Mouse (Mus musculus) C2C12 (cell line): Measurements from ENCODE around the gene Rnase1. TPM values are rescaled to one million over a fixed set of nuclear protein-coding genes. Genes with fewer than 3 reads are reported as not detected.
"Not testable (repeated sequence)": the region's sequence is repeated elsewhere in the genome, so short reads cannot be mapped to it uniquely, and the experiment has no call there.

Source experiments
- H3K27me3 ChIP-seq: one replicate; pipeline ENCODE4 v1.6.1; 2011; ENCODE audit not compliant: control insufficient read depth, insufficient read depth, insufficient read length
- H3K36me3 ChIP-seq: one replicate; pipeline ENCODE4 v1.6.1; 2011; ENCODE audit not compliant: control insufficient read depth, insufficient read depth
- H3K4me3 ChIP-seq: one replicate; pipeline ENCODE4 v1.5.1; 2011; ENCODE audit warnings: mild to moderate bottlenecking, control low read depth; ENCODE audit not compliant: poor library complexity, insufficient read depth, severe bottlenecking
- H3K79me2 ChIP-seq: one replicate; pipeline ENCODE4 v1.6.1; 2011; ENCODE audit not compliant: control insufficient read depth, insufficient read depth
- H3K79me3 ChIP-seq: one replicate; pipeline ENCODE4 v1.6.1; 2011; ENCODE audit warnings: low read depth, control low read depth
- H3ac ChIP-seq: one replicate; pipeline ENCODE3; 2011; ENCODE audit warnings: low read depth; ENCODE audit not compliant: control insufficient read depth, insufficient read length
- CEBPB ChIP-seq: IDR thresholded peaks from one replicate; pipeline ENCODE4 v1.6.1; 2011; ENCODE audit warnings: low read depth, mild to moderate bottlenecking, control low read depth, moderate library complexity
- CTCF ChIP-seq: IDR thresholded peaks from one replicate; pipeline ENCODE4 v1.5.1; 2011; ENCODE audit not compliant: control insufficient read depth, insufficient read depth, insufficient read length
- FOSL1 ChIP-seq: IDR thresholded peaks from one replicate; pipeline ENCODE4 v1.8.0; 2011; ENCODE audit warnings: mild to moderate bottlenecking, low read length; ENCODE audit not compliant: poor library complexity, insufficient read depth, severe bottlenecking
- MAX ChIP-seq: IDR thresholded peaks from one replicate; pipeline ENCODE4 v1.6.1; 2011; ENCODE audit warnings: mild to moderate bottlenecking, control low read depth
- MYOD1 ChIP-seq: IDR thresholded peaks from one replicate; pipeline ENCODE4 v1.6.1; 2011; ENCODE audit warnings: low read depth; ENCODE audit not compliant: control insufficient read depth, insufficient read length
- MYOG ChIP-seq: IDR thresholded peaks from one replicate; pipeline ENCODE4 v1.6.1; 2011; ENCODE audit not compliant: control insufficient read depth, insufficient read length; ENCODE audit errors: extremely low read depth
- USF1 ChIP-seq: IDR thresholded peaks from one replicate; pipeline ENCODE4 v1.6.1; 2011; ENCODE audit warnings: low read depth, mild to moderate bottlenecking, control low read depth, moderate library complexity
- polyA plus RNA-seq: library from polyadenylated mRNA; unstranded; fragments of >200 nt; fragmentation: generic; extraction: Trizol; gene quantifications from one replicate; pipeline ENCODE4 v1.2.1, GENCODE M21; 2012; ENCODE audit warnings: missing spikeins

The Rnase1 gene
- polyA plus RNA-seq, 1 experiment, result not detected

GRCm38 (mm10) chr14:51103217-51103616, 43.4 kb downstream of the Rnase1 start:
- H3K36me3 ChIP-seq, result no peaks in the 10 kb centered on the region
- H3K79me3 ChIP-seq, result no peaks in the 10 kb centered on the region
- TF ChIP-seq FOSL1, result no peak
- TF ChIP-seq CEBPB, result no peak
- TF ChIP-seq USF1, result no peak
- TF ChIP-seq CTCF, result no peak
- no peak for TF ChIP-seq MAX
- TF ChIP-seq MYOD1, result no peak
- no peak for TF ChIP-seq MYOG
- no peaks in the 10 kb centered on the region for H3K79me2 ChIP-seq
- H3K27me3 ChIP-seq, result no peaks in the 10 kb centered on the region
- no peak overlapping the region for H3ac ChIP-seq
- H3K4me3 ChIP-seq, result no peak overlapping the region

DNA sequence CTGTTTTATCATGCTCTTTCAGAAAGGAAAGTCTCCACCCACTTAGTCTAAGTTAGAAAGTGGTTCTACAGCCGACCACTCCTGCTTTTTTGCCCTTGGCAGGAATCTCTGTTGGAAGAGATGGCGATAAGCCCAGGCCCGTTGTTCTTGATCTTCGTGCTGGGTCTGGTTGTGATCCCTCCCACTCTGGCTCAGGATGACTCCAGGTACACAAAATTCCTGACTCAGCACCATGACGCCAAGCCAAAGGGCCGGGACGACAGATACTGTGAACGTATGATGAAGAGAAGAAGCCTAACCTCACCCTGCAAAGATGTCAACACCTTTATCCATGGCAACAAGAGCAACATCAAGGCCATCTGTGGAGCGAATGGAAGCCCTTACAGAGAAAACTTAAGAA, 45.3 kb downstream of the Rnase1 start:
- Histone ChIP-seq H3K79me2 (no peaks in the 10 kb centered on the region), H3K36me3 (no peaks in the 10 kb centered on the region), H3K4me3 (no peak overlapping the region), H3ac (no peak overlapping the region), H3K79me3 (no peaks in the 10 kb centered on the region), H3K27me3 (no peaks in the 10 kb centered on the region)
- TF ChIP-seq CEBPB, result no peak
- TF ChIP-seq MYOG, result no peak
- TF ChIP-seq CTCF, result no peak
- TF ChIP-seq MYOD1, result no peak
- no peak for TF ChIP-seq USF1
- TF ChIP-seq MAX, result no peak

DNA sequence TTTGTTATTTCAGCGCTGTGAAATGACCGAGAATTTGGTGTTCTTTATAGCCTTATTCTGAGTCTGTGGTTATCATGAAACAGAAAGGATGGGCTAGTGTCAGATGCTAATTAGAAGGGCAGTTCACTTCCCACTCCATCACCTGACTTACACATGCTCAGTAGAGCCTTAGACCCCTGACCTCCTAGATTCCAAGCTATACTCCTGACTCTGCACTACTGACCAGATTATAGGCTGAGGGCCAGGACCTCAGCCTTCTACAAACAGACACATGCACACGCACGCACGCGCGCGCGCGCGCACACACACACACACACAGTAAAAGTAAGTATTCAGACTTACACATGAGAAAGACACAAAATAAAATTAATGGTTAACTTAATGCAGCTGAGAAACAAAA, 47.7 kb downstream of the Rnase1 start:
- Histone ChIP-seq H3K4me3 (no peak overlapping the region), H3K36me3 (no peaks in the 10 kb centered on the region), H3K79me3 (no peaks in the 10 kb centered on the region), H3K27me3 (no peaks in the 10 kb centered on the region), H3K79me2 (no peaks in the 10 kb centered on the region), H3ac (no peak overlapping the region)
- TF ChIP-seq CTCF (no peak), USF1 (no peak), MYOD1 (no peak), FOSL1 (no peak), MYOG (no peak), CEBPB (no peak), MAX (no peak)

DNA sequence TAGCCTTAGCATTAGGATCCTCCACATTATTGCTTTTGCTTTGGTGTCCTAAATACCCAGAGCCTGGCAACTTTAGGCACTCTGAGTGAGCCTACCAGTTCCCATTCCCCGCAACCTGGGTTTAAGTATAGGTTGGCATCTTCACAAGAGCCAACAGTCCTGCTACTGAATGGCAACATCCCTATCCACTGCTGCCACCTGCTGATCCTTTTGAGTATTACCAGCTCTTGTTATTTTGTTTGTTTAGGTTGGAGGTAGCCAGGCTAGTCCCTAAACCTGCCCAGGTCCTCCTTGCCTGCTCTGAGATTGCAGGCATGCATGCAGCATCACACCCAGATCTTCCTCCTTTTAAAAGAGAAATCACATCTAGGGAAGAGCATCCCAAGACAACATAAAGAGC, 48.3 kb downstream of the Rnase1 start:
- H3ac ChIP-seq, H3K79me3 ChIP-seq, H3K27me3 ChIP-seq: not testable (repeated sequence)

GRCm38 (mm10) chr14:51095736-51096524, 50.7 kb downstream of the Rnase1 start:
- H3K79me3 ChIP-seq, result peaks cover 1% of the 10 kb centered on the region
- no peaks in the 10 kb centered on the region for H3K79me2 ChIP-seq

More for the DNA sequence above, 48.3 kb downstream of the Rnase1 start:
- not testable (repeated sequence) for H3K36me3 ChIP-seq, H3K79me2 ChIP-seq, H3K4me3 ChIP-seq

More at GRCm38 (mm10) chr14:51095736-51096524, 50.7 kb downstream of the Rnase1 start:
- Histone ChIP-seq H3K27me3 (no peaks in the 10 kb centered on the region), H3K4me3 (no peak overlapping the region), H3ac (no peak overlapping the region), H3K36me3 (no peaks in the 10 kb centered on the region)
- TF ChIP-seq MYOD1, result no peak
- TF ChIP-seq CEBPB, result no peak
- TF ChIP-seq MAX, result no peak
- TF ChIP-seq MYOG, result no peak
- TF ChIP-seq CTCF, result no peak
- no peak for TF ChIP-seq USF1
- no peak for TF ChIP-seq FOSL1

Other genes starting within 250 kb of the Rnase1 start
- gene Klhl33, start 249.3 kb downstream of the Rnase1 start, polyA plus RNA-seq, result 0.26 TPM
- gene Osgep, start 221.9 kb downstream of the Rnase1 start, polyA plus RNA-seq, result 54.5 TPM
- 289 TPM for gene Apex1, start 221.8 kb downstream of the Rnase1 start, polyA plus RNA-seq
- 93.6 TPM for gene Pip4p1, start 215.9 kb downstream of the Rnase1 start, polyA plus RNA-seq
- 67.0 TPM for gene Pnp, start 215.7 kb downstream of the Rnase1 start, polyA plus RNA-seq
- 27.3 TPM for gene Gm49342, start 202.3 kb downstream of the Rnase1 start, polyA plus RNA-seq
- gene Pnp2, start 190.8 kb downstream of the Rnase1 start, polyA plus RNA-seq, result 0.29 TPM
- 0.19 TPM for gene Rnase10, start 139.0 kb downstream of the Rnase1 start, polyA plus RNA-seq
- gene Rnase9, start 104.9 kb downstream of the Rnase1 start, polyA plus RNA-seq, result not detected
- gene Rnase11, start 96.6 kb downstream of the Rnase1 start, polyA plus RNA-seq, result not detected
- not detected for gene Rnase12, start 89.1 kb downstream of the Rnase1 start, polyA plus RNA-seq
- not detected for gene Olfr750, start 72.3 kb downstream of the Rnase1 start, polyA plus RNA-seq
- gene Rnase4, start 55.7 kb downstream of the Rnase1 start, polyA plus RNA-seq, result 14.5 TPM
- gene Ang, start 55.6 kb downstream of the Rnase1 start, polyA plus RNA-seq, result 0.92 TPM
- gene Eddm3b, start 32.4 kb downstream of the Rnase1 start, polyA plus RNA-seq, result not detected
- gene Rnase6, start 22.9 kb downstream of the Rnase1 start, polyA plus RNA-seq, result not detected
- not detected for gene Rnase2b, start 15.5 kb upstream of the Rnase1 start, polyA plus RNA-seq
- 1.7 TPM for gene Ang2, start 52.4 kb upstream of the Rnase1 start, polyA plus RNA-seq
- gene Ear14, start 56.6 kb upstream of the Rnase1 start, polyA plus RNA-seq, result not detected
- not detected for gene Rnase2a, start 109.3 kb upstream of the Rnase1 start, polyA plus RNA-seq
- gene Gm7247, start 215.0 kb upstream of the Rnase1 start, polyA plus RNA-seq, result not detected